Mouse (Mus musculus) erythroblast, embryonic 14.5 days (primary cell): ENCODE measurements around the gene Jmjd1c. TPM values are rescaled to one million over a fixed set of nuclear protein-coding genes. Genes with fewer than 3 reads are reported as not detected.

ENCODE experiments used
- H3K27me3 ChIP-seq: 2 replicates; pipeline ENCODE4 v1.6.1; 2012; ENCODE audit warnings: inconsistent platforms; ENCODE audit not compliant: control insufficient read depth
- H3K36me3 ChIP-seq: 2 replicates; pipeline ENCODE4 v1.6.1; 2012; ENCODE audit warnings: mild to moderate bottlenecking, inconsistent platforms; ENCODE audit not compliant: control insufficient read depth
- H3K4me1 ChIP-seq: 2 replicates; pipeline ENCODE4 v1.6.1; 2012; ENCODE audit warnings: inconsistent platforms; ENCODE audit not compliant: control insufficient read depth
- H3K4me3 ChIP-seq: replicated peaks from 2 replicates; pipeline ENCODE3; 2012; ENCODE audit warnings: moderate library complexity, mild to moderate bottlenecking, inconsistent platforms
- H3K9me3 ChIP-seq: 2 replicates; pipeline ENCODE4 v1.6.1; 2012; ENCODE audit warnings: low read length, inconsistent platforms, mixed read lengths; ENCODE audit not compliant: control insufficient read depth
- GATA1 ChIP-seq: IDR thresholded peaks from 2 replicates; pipeline ENCODE4 v1.6.1; 2012; ENCODE audit warnings: low read length, inconsistent platforms, mixed read lengths
- TAL1 ChIP-seq: IDR thresholded peaks from 3 replicates; pipeline ENCODE4 v1.6.1; 2012; ENCODE audit warnings: low read length, inconsistent platforms, mixed read lengths
- polyA plus RNA-seq: library from polyadenylated mRNA; stranded (reverse); fragments of >175 nt; gene quantifications from 2 replicates; pipeline ENCODE4 v1.2.3, GENCODE M21; 2012

The Jmjd1c gene
- polyA plus RNA-seq, 1 experiment, result 0.09 TPM

DNA sequence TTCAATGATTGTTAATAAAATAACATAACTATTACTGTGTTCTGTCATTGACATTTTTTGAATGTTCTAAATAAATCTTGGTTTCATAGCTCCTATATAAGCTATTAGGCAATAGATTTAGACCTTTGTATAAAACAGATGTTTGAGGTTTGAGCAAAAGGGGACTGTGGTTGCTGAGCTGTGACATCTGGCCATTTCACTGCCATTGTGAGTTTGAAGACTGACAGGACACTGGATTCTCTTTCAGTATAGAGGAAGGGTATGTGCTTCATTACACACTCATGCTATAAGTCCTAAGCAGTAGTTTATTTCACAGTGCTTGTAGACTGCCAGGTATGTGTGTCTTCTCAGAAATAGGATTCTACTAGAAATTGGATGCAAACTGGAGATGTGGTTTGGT lies 105.8 kb downstream of the Jmjd1c start:
- TF ChIP-seq TAL1 (no peak), GATA1 (no peak)
- Histone ChIP-seq H3K4me1 (peaks cover 22% of the 10 kb centered on the region), H3K9me3 (no peaks in the 10 kb centered on the region), H3K27me3 (no peaks in the 10 kb centered on the region), H3K36me3 (peaks cover 3% of the 10 kb centered on the region), H3K4me3 (no peak overlapping the region)

DNA sequence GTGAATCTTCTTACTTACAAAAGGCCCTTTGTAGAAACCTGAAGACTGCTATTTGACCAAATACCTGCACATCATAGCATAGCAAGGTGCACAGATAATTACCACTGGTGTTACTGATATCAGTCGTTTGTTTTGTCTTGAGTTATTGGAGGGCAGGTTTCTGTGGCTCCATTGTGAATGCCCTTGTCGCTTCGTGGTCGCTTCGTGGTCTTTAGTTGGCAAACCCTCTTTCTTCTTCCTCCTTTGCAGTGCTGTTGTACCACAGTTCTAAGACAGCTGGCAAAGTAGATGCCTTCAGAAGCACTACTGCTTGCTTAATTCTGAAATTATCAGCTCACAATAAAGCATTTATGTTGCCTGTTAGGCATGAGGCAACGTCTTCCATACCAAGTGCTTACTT lies 106.5 kb downstream of the Jmjd1c start:
- H3K4me3 ChIP-seq, result no peak overlapping the region
- H3K9me3 ChIP-seq, result no peaks in the 10 kb centered on the region
- H3K36me3 ChIP-seq, result no peaks in the 10 kb centered on the region; the same call in 1 of the 2 replicates
- TF ChIP-seq TAL1 (no peak), GATA1 (no peak)
- peaks cover 20% of the 10 kb centered on the region for H3K4me1 ChIP-seq
- no peaks in the 10 kb centered on the region for H3K27me3 ChIP-seq

DNA sequence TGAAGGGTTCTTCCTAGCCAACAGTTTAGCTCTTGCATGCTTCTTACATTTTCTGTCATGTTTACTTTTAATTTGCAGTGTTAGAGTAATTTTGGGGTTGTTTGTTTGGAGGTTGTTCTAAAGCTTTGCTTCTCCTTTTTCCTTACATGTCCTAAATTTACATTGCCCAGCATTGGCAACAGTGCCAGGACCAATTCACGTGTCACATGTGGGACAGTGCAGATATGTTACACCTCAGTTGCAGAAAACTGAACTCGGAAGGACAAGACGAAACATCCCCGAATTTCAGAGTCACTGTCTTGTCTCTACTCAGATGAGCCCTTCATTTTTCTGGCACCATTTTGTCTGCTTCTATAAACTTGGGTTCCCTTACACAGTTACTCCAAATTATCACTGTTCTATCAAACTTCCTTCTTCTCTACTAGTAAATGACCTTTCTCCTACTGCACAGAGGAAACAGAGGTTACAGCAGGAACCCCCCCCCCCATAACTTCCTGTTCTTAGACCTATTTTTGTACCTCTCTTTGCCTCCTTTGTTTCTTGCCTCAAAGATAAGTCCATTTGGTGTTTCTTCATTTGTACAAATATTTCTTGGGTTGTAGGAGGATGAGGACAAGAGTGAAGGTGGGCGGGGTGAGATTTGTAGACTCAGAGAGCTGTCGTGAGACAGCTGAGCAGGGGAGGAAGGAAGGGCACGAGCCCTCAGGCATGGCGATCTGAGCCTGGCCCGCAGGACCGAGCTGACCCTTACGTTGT lies 108.9 kb downstream of the Jmjd1c start:
- Histone ChIP-seq H3K27me3 (no peaks in the 10 kb centered on the region), H3K4me1 (peaks cover 19% of the 10 kb centered on the region), H3K9me3 (no peaks in the 10 kb centered on the region), H3K4me3 (no peak overlapping the region), H3K36me3 (no peaks in the 10 kb centered on the region; the same call in 1 of the 2 replicates)
- TF ChIP-seq TAL1 (no peak), GATA1 (no peak)

DNA sequence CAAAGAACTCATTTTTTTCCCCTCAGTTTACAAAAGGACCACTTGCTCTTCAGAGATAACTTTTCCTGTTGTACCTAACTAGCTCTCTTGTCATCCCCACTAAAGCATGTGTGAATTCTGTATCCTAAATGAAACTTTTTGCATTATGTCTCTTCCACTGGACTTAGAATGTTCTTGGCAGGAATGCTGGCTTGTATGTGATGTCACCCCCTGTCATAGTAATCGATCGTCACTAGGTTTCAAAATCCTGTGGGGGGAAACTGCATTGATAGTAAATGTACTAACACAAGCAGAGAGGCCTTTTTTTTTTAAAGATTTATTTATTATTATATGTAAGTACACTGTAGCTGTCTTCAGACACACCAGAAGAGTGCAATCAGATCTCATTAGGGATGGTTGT lies 112.0 kb downstream of the Jmjd1c start:
- Histone ChIP-seq H3K36me3 (no peaks in the 10 kb centered on the region; the same call in 1 of the 2 replicates), H3K4me1 (peaks cover 12% of the 10 kb centered on the region)

DNA sequence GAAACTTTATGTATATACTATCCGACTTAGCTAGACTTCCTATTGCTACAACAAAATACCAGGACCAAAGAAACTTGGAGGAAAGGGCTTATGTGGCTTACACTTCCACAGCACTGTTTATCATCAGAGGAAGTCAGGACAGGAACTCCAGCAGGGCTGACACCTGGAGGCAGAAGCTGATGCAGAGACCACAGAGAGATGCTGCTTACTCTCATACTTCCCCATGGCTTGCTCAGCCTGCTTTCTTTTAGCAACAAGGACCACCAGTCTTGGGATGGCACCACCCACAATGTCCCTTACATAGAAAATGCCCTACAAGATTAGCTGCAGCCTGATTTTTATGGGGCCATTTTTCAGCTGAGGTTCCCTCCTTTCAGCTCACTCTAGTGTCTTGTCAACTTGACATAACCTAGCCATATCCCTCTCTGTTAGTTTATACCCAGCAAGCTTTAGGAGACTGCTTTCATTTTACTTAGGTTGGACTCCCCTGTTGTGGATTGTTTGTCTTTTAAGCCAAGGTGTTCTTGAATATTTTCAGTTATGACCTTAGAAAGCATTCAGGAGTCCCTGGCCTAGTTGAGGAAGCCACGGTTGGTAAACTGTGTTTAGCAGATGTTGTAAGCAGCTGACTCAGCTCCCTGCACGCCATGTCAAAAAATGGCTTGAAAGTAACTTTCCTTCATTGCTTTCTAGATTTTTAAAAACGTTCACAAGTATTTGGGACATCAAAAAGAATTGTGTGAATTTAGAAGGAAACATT lies 114.2 kb downstream of the Jmjd1c start:
- TF ChIP-seq GATA1 (no peak), TAL1 (no peak)
- H3K4me3 ChIP-seq, result no peak overlapping the region
- peaks cover 6% of the 10 kb centered on the region for H3K4me1 ChIP-seq

More for the DNA sequence above, 112.0 kb downstream of the Jmjd1c start:
- Histone ChIP-seq H3K9me3 (no peaks in the 10 kb centered on the region), H3K27me3 (no peaks in the 10 kb centered on the region), H3K4me3 (no peak overlapping the region)
- TF ChIP-seq GATA1 (no peak), TAL1 (no peak)

DNA sequence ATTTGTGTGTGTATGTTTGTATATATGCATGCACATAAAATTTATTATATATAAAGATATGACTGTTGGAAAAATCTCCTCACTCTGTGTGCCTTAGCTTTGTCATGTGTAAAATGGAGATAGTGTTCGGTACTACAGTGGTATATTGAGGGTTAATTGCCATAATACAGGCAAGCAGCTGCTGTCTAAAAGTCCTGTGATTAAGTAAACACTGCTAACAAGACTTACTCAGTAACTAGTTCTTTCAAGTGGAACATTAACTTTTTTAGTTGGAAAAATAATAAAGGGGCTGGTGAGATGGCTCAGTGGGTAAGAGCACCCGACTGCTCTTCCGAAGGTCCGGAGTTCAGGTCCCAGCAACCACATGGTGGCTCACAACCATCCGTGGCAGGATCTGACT lies 116.1 kb downstream of the Jmjd1c start:
- Histone ChIP-seq H3K9me3 (no peaks in the 10 kb centered on the region), H3K4me3 (no peak overlapping the region), H3K4me1 (peaks cover 5% of the 10 kb centered on the region), H3K36me3 (peaks cover 2% of the 10 kb centered on the region), H3K27me3 (no peaks in the 10 kb centered on the region)
- TF ChIP-seq GATA1 (no peak), TAL1 (no peak)

More for the DNA sequence above, 114.2 kb downstream of the Jmjd1c start:
- Histone ChIP-seq H3K9me3 (no peaks in the 10 kb centered on the region), H3K36me3 (no peaks in the 10 kb centered on the region; the same call in 1 of the 2 replicates), H3K27me3 (no peaks in the 10 kb centered on the region)

DNA sequence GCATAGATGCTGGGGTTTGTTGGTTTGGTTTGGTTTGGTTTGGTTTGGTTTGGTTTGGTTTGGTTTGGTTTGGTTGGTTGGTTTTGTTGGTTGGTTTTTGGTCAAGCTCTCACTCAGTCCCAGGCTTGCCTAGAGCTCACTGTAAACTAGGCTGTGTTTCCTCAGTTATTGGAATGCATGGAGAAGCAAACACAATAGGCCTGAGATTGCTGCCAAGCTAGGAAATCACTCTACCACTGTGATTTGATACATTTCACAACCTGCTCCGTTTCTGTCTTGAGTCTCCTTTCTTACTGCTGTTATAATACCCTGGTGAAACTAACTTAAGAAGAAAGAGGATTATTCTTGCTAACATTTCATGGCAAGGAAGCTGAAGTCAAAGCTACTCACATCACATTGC lies 117.8 kb downstream of the Jmjd1c start:
- Histone ChIP-seq H3K4me1 (peaks cover 5% of the 10 kb centered on the region), H3K36me3 (peaks cover 11% of the 10 kb centered on the region), H3K9me3 (no peaks in the 10 kb centered on the region), H3K4me3 (no peak overlapping the region), H3K27me3 (no peaks in the 10 kb centered on the region)
- no peak for TF ChIP-seq GATA1
- TF ChIP-seq TAL1, result no peak

DNA sequence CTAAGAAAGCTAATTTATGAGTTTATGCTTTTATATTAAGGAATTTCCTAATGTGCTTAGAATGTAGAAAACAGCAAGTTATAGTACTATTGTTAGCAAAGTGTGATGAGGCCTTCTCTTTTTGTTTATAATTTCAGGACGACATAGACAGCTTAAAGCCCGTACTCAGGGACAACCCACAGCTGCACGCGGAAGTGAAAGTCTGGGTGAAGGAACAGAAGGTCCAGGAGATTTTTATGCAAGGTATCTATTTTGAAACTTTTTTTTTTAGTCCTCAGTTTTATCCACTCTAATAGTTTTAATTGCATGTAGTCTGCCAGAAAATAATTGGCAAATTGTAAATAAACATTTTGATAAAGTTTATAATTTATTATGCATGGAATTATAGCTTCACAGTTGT lies 119.2 kb downstream of the Jmjd1c start:
- TF ChIP-seq TAL1, result no peak
- no peak for TF ChIP-seq GATA1
- peaks cover 1% of the 10 kb centered on the region for H3K4me1 ChIP-seq
- H3K4me3 ChIP-seq, result no peak overlapping the region
- no peaks in the 10 kb centered on the region for H3K9me3 ChIP-seq
- H3K36me3 ChIP-seq, result peaks cover 25% of the 10 kb centered on the region
- no peaks in the 10 kb centered on the region for H3K27me3 ChIP-seq

DNA sequence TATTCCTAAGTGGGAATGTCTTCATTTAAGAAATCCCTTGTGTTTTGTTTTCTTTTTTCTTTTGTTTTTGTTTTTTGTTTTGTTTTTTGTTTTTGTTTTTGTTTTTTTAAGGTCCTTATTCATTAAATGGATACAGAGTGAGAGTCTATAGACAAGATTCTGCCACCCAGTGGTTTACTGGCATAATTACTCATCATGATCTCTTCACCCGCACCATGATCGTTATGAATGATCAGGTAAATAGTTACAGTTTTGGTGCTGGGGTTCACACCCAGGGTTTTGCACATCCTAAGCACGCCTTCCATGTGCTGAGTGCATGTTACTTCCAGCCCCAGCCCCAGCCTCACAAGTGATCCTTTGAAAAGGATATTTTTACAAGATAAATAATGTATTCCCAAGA lies 120.9 kb downstream of the Jmjd1c start:
- no peak overlapping the region for H3K4me3 ChIP-seq
- H3K9me3 ChIP-seq, result no peaks in the 10 kb centered on the region
- TF ChIP-seq TAL1 (no peak), GATA1 (no peak)
- peaks cover 40% of the 10 kb centered on the region for H3K36me3 ChIP-seq
- H3K4me1 ChIP-seq, result peaks cover 3% of the 10 kb centered on the region
- no peaks in the 10 kb centered on the region for H3K27me3 ChIP-seq
